Mouse (Mus musculus): ENCODE data around the gene Commd7. TPM values are rescaled to one million over a fixed set of nuclear protein-coding genes. Genes with fewer than 3 reads are reported as not detected.
A peak's percentile ranks its signal among the peaks of the same experiment; 100 is the strongest.

The Commd7 gene
- polyA plus RNA-seq, 1 experiment from 2014 or later = 78.8 TPM

DNA sequence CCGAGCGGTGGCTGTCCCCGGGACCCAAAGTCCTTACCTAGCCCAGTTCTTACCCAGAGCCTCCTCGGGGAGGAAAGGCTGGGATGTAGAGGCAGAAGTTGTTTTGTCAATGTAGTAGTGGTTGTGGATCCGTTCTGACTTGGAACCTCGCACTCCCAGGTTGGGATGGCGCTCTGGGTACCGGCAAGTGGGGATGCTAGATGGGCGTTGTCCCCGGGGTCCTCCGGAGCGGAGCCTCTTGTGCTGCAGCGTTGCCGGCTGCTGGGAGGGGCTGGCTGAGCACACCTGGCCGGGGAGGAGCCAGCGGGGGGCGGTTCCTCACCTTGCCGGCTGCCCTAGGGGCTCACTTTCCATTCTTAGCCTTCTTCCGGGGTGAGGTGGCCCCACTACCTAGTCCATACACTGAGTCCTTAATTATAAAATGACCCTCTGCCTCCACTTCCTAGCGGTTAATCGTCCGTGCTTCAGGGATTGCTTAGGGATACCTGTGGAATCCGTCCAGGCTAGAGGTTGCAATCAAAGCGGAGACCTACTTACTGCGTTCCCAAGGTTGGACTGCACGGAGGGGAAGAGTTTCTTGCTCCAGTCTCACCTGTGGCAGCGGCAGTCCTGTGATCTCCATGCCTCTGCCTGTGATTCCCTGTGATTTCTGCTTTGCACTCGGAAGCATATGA, 17.6 kb upstream of the Commd7 start:
- no peak overlapping the region for H3K27ac ChIP-seq
- ATAC-seq (ENCODE audit: insufficient number of reproducible peaks, low FRiP score, low TSS enrichment, low read depth) = peak; percentile 17; the same call in 1 of the 2 replicates

DNA sequence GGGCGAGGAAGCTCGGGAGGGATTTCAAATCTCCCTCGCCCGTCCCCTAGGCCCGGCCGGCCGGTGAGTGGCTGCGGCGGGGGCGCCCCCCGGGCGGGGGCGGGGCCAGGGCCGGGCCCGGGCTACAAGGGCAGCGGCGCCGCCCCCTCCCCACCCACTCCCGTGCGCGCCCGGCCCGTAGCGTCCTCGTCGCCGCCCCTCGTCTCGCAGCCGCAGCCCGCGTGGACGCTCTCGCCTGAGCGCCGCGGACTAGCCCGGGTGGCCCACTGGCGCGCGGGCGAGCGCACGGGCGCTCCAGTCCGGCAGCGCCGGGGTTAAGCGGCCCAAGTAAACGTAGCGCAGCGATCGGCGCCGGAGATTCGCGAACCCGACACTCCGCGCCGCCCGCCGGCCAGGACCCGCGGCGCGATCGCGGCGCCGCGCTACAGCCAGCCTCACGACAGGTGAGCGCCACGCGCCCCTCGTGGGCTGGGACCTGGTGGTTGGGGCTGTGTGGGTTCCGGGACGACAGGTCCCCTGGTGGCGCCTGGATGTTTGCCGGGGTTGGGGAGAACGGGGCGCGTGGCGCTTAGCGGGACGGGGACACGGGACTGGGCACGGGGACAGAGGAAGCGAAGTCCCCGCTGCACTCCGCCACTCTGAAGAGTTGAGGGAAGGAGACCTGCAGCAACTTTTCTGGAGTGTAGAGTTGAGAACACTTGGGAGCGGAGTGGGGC, 16.9 kb upstream of the Commd7 start, which contains the start of gene Dnmt3b:
Gene Dnmt3b, plus strand, starts transcription at position 153 of the 716 bp plus-strand sequence.
- Histone ChIP-seq H3K27ac (peak within 1 kb of the TSS; percentile 47; the same call in 1 of the 2 replicates), H3K9me3 (no peaks in the 10 kb centered on the region), H3K9ac (peak within 1 kb of the TSS; percentile 66), H3K4me2 (peak within 1 kb of the TSS; percentile 80), H3K4me3 (peak within 1 kb of the TSS; percentile 77), H3K27me3 (no peaks in the 10 kb centered on the region), H3K36me3 (no peaks in the 10 kb centered on the region), H3K4me1 (peaks cover 14% of the 10 kb centered on the region)
- ATAC-seq (ENCODE audit: insufficient number of reproducible peaks, low FRiP score, low TSS enrichment, low read depth) = peak; percentile 77
- under 1% methylated on average over 80 of the region's 93 CpGs for WGBS

More for the DNA sequence above, 17.6 kb upstream of the Commd7 start:
- Histone ChIP-seq H3K4me3 (peak overlapping the region; percentile 77), H3K9me3 (no peaks in the 10 kb centered on the region), H3K27me3 (no peaks in the 10 kb centered on the region), H3K4me1 (peaks cover 14% of the 10 kb centered on the region), H3K9ac (peak overlapping the region; percentile 66), H3K36me3 (no peaks in the 10 kb centered on the region), H3K4me2 (peak overlapping the region; percentile 80)
- 4% methylated on average over 28 of the region's 28 CpGs for whole genome bisulfite sequencing

DNA sequence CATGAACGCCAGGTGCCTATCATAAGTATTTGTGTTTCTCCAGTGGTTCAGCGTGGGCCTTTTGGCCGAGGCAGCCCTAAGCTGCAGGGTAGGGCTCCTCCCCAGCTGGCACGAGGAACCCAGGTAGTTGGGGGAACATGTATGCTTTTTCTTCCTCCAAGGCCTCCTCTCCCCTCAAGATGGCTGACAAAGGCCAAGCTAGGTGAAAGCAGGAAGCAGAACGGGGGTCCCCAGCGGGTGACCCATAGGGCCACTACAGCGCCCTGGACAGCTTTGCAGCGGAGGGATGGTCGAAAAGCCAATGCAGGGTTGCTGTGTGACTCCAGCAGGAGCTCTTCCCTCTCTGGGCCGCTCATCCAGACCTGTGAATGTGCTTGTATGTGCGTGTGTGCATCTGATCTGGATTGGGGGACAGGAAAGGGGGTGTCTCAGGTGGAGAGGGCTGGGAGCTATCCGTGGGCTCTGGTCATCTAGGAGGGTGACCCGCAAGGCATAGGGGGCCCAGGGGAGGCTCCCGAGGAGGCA, 16.3 kb upstream of the Commd7 start:
- H3K4me3 ChIP-seq = peak overlapping the region; percentile 77
- H3K36me3 ChIP-seq = no peaks in the 10 kb centered on the region
- peak overlapping the region; percentile 80 for H3K4me2 ChIP-seq
- H3K9ac ChIP-seq = peak overlapping the region; percentile 66
- no peaks in the 10 kb centered on the region for H3K9me3 ChIP-seq
- 0 out of 2 replicates have a peak overlapping the region, but pooled peaks have one; percentile 47 for H3K27ac ChIP-seq
- peaks cover 14% of the 10 kb centered on the region for H3K4me1 ChIP-seq
- WGBS = 22% methylated on average over 14 of the region's 14 CpGs
- H3K27me3 ChIP-seq = no peaks in the 10 kb centered on the region
- 0 out of 2 replicates have a peak, but pooled peaks have one; percentile 4 for ATAC-seq (ENCODE audit: insufficient number of reproducible peaks, low FRiP score, low TSS enrichment, low read depth)

DNA sequence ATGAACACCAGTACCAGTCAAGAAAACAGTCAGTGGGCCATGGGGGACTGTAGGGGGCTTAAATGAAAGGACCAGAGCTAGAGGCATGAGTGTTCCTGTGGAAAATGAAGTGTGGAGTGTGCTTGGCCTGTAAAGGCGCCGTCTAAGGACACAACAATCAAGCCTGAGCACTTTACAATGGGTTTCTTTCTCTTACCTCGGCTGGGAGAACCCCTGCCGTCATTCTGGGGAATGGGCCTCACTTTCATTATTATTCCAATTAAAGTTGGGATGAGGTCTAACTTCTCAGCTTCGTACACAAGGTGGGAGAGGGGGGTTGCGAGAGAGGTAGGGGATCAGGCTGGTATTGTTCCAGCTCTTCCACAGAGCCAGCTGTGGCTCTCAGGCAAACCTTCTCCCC, 10.4 kb upstream of the Commd7 start:
- H3K4me1 ChIP-seq = no peaks in the 10 kb centered on the region
- H3K36me3 ChIP-seq = no peaks in the 10 kb centered on the region
- no peak overlapping the region for H3K4me3 ChIP-seq
- WGBS = 38% methylated on average over 6 of the region's 6 CpGs
- no peaks in the 10 kb centered on the region for H3K27me3 ChIP-seq
- no peak for ATAC-seq (ENCODE audit: insufficient number of reproducible peaks, low FRiP score, low TSS enrichment, low read depth)
- no peaks in the 10 kb centered on the region for H3K9me3 ChIP-seq
- H3K4me2 ChIP-seq = no peak overlapping the region
- H3K27ac ChIP-seq = no peak overlapping the region
- H3K9ac ChIP-seq = no peak overlapping the region

DNA sequence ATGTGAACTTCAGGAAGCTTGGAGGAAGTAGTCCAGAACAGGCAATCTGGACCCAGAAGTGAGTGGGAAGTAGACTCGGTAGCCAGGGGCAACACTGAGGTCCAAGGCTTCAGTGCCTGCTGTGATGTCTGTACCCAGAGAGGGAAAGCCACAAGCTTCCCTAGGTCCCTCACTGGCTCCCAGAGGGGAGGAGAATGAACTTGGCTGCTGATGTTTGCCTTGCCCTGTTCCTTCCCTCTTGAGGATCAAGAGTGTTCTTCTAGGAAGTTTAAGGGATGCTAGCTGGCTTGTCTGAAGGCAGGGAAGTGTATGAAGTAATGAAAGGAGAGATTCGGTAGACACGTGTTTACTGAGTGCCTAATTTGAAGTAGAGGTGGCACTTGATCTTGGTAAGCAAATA, 9.9 kb upstream of the Commd7 start:
- Histone ChIP-seq H3K9me3 (no peaks in the 10 kb centered on the region), H3K4me1 (no peaks in the 10 kb centered on the region), H3K9ac (no peak overlapping the region), H3K36me3 (no peaks in the 10 kb centered on the region), H3K4me2 (no peak overlapping the region), H3K4me3 (no peak overlapping the region), H3K27ac (no peak overlapping the region), H3K27me3 (no peaks in the 10 kb centered on the region)
- ATAC-seq (ENCODE audit: insufficient number of reproducible peaks, low FRiP score, low TSS enrichment, low read depth) = no peak
- 20% methylated on average over 3 of the region's 3 CpGs for WGBS

DNA sequence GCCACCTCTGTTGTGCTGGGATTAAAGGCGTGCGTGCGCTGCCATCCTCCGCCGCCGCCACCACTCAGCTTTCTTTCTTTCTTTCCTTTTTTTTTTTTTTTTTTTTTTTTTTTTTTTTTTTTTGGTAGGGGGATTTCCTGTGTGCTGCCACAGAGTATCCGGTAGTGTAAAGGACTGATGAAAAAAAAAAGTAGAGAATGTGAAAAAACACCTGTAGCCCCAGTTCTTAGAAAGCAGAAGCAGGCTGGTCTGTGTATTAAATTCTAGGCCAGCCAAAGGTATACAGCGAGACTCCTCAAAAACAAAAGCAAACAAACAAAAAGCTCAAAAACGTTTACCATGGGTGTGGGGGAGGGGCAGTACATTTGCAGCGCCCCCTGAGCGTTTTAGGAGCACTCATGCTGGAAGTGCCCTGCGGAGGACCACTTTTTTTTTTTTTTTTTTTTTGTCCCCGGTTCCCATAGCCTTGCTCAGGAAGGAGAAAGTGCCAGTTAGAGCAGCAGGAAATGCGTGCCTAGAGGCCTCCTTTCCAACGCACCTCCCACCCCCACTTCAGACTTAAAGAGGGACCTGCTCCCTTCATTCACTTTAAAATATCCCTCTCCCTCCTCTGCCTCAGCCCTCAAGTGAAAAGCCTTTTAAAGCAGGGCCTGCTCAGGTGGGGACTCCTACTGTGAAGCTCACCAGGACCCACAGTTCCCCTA, 6.5 kb upstream of the Commd7 start:
- Histone ChIP-seq H3K9ac (no peak overlapping the region), H3K9me3 (no peaks in the 10 kb centered on the region), H3K4me1 (no peaks in the 10 kb centered on the region), H3K4me3 (no peak overlapping the region), H3K27me3 (no peaks in the 10 kb centered on the region), H3K27ac (no peak overlapping the region), H3K36me3 (no peaks in the 10 kb centered on the region), H3K4me2 (no peak overlapping the region)
- WGBS = 37% methylated on average over 15 of the region's 15 CpGs
- no peak for ATAC-seq (ENCODE audit: insufficient number of reproducible peaks, low FRiP score, low TSS enrichment, low read depth)

DNA sequence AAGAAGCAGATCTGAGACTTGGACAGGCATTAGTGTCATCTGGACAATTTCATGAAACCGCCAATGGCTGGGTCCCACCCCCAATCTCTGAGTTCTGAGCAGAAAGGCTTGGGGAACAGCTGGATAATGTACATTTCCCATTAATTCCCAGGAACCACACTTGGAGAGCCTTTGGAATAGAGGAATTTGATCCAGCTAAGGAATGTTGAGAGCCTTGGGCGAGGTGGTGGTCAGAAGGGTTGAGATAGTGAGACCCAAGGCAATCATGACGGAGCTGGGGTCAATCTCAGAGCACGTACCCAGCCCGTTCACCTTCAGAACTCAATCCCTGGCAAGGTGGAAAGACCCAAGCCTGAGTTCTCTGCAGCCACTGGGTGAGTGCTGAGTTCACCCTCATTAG, 678 bp upstream of the Commd7 start:
- no peak overlapping the region for H3K27ac ChIP-seq
- H3K27me3 ChIP-seq = no peaks in the 10 kb centered on the region
- peaks cover 8% of the 10 kb centered on the region for H3K36me3 ChIP-seq
- H3K9ac ChIP-seq = no peak overlapping the region
- WGBS = 86% methylated on average over 5 of the region's 5 CpGs
- H3K9me3 ChIP-seq = no peaks in the 10 kb centered on the region
- ATAC-seq (ENCODE audit: insufficient number of reproducible peaks, low FRiP score, low TSS enrichment, low read depth) = no peak
- H3K4me1 ChIP-seq = peaks cover 8% of the 10 kb centered on the region
- no peak overlapping the region for H3K4me2 ChIP-seq
- H3K4me3 ChIP-seq = no peak overlapping the region

DNA sequence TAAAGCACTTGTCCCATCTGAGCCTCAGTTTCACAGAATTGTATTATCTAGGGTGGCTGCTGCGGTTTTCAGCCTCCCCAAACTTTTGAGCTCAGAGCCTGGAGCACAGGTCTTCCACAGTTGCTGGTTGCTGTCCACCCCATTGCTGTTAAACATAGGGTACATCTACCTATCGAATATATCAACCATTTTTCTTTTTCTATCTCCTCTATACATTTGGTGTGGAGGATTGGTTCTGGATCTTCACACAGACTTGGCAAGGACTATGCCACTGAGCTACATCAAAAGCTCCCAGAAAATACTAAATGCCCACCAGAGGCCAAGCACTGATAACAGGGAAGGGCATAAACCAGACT, 268 bp upstream of the Commd7 start:
- peak overlapping the region; percentile 88 for H3K9ac ChIP-seq
- H3K9me3 ChIP-seq = no peaks in the 10 kb centered on the region
- ATAC-seq (ENCODE audit: insufficient number of reproducible peaks, low FRiP score, low TSS enrichment, low read depth) = no peak
- H3K4me1 ChIP-seq = peaks cover 8% of the 10 kb centered on the region
- H3K27ac ChIP-seq = peak overlapping the region; percentile 96
- WGBS = 24% methylated on average over 2 of the region's 2 CpGs
- H3K27me3 ChIP-seq = no peaks in the 10 kb centered on the region
- H3K4me2 ChIP-seq = peak overlapping the region; percentile 58
- peak overlapping the region; percentile 91 for H3K4me3 ChIP-seq
- peaks cover 12% of the 10 kb centered on the region for H3K36me3 ChIP-seq

DNA sequence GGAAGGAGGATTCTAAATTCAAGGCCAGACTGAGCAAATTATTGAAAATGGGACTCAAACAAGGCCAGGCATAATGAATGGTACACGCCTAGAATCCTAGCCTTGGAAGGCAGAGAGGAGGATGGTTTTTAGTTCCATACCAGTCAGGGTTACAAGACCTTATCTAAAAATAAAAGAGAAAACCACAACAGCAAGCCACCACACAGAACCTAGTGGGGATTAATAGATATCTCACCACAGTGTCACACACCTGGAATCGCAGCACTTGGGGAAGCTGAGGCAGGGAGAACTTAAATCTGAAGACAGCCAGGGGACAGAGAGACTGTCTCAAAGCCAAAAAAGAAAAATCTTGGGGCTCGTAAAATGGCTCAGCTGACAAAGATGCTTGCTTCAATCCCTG, 1.6 kb downstream of the Commd7 start:
- Histone ChIP-seq H3K27me3 (no peaks in the 10 kb centered on the region), H3K4me3 (no peak overlapping the region), H3K9me3 (no peaks in the 10 kb centered on the region), H3K27ac (no peak overlapping the region), H3K4me2 (no peak overlapping the region), H3K9ac (no peak overlapping the region), H3K4me1 (peaks cover 8% of the 10 kb centered on the region), H3K36me3 (peaks cover 28% of the 10 kb centered on the region)
- ATAC-seq (ENCODE audit: insufficient number of reproducible peaks, low FRiP score, low TSS enrichment, low read depth) = no peak
- 88% methylated on average over 3 of the region's 3 CpGs for WGBS

DNA sequence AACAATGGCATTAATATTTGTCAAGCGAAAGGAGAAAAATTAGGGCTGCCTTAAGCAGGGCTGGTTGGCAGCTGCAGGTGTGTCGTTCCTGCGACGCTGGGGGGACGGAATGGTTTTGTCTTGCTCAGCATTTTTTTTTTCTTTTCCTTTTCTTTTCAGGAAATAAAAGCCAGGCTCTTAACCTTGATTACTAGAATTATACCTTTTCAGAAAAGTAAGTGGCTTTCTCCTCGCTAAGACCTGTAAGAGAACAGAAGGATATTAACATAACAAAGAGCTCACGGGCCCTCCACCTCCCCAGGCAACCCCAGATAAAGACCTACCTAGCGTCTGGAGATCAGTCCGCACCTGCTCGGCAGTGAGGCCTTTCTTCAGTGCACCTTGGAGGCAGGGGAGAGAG, 10.1 kb downstream of the Commd7 start:
- Histone ChIP-seq H3K36me3 (peaks cover 86% of the 10 kb centered on the region), H3K9me3 (no peaks in the 10 kb centered on the region), H3K4me3 (no peak overlapping the region)

DNA sequence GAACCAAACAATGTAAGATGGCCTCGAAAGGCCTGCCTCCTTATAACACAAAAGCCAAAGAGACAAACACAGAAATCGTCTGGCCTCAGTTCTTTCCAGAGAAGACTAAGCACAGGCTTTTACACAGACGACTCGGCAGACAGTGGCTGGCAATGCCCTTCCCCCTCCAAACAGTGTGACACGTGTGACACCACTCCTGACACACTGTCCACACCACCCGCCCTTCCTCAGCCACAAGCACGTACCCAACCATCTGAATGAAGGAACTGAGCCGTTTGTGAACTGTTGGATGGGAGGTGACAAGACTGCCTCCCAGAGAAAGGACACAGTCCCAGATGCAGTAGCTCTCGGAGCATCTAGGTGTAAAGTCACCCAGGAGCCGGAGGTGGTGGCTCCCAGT, 13.7 kb downstream of the Commd7 start:
- 77% methylated on average over 10 of the region's 10 CpGs for WGBS
- Histone ChIP-seq H3K9ac (no peak overlapping the region), H3K4me2 (no peak overlapping the region), H3K4me1 (no peaks in the 10 kb centered on the region), H3K27ac (no peak overlapping the region), H3K27me3 (no peaks in the 10 kb centered on the region), H3K36me3 (peaks cover 64% of the 10 kb centered on the region), H3K9me3 (no peaks in the 10 kb centered on the region), H3K4me3 (no peak overlapping the region)
- no peak for ATAC-seq (ENCODE audit: insufficient number of reproducible peaks, low FRiP score, low TSS enrichment, low read depth)

More for the DNA sequence above, 10.1 kb downstream of the Commd7 start:
- Histone ChIP-seq H3K4me1 (no peaks in the 10 kb centered on the region), H3K9ac (no peak overlapping the region), H3K4me2 (no peak overlapping the region), H3K27me3 (no peaks in the 10 kb centered on the region), H3K27ac (no peak overlapping the region)
- 66% methylated on average over 10 of the region's 10 CpGs for WGBS
- ATAC-seq (ENCODE audit: insufficient number of reproducible peaks, low FRiP score, low TSS enrichment, low read depth) = no peak

DNA sequence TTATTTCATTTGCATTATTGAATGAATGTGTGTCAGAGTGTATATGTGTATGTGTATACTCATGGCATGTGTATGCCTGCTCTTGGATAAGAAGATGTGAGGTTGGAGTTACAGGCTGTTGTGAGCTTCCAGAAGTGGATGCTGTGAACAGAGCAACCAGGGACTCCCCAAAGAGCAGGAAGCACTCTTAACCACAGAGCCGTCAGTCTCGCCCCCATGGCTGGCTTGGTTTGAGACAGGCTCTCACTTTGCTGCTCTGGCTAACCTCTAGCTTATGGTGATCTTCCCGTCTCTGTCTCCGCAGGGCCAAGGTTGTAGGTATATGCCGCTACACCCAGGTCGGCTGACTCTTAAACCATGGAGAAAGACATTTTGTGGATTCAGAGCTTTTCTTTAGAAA, 14.1 kb downstream of the Commd7 start:
- Histone ChIP-seq H3K4me3 (no peak overlapping the region), H3K9ac (no peak overlapping the region), H3K9me3 (no peaks in the 10 kb centered on the region), H3K27me3 (no peaks in the 10 kb centered on the region), H3K36me3 (peaks cover 60% of the 10 kb centered on the region), H3K4me1 (no peaks in the 10 kb centered on the region), H3K4me2 (no peak overlapping the region), H3K27ac (no peak overlapping the region)
- no peak for ATAC-seq (ENCODE audit: insufficient number of reproducible peaks, low FRiP score, low TSS enrichment, low read depth)
- 87% methylated on average over 6 of the region's 6 CpGs for WGBS

Measured in limb, embryonic 15.5 days (tissue).